Mouse (Mus musculus) myocyte (in vitro differentiated cells): Measurements from ENCODE around the gene Sumo1. TPM values are rescaled to one million over a fixed set of nuclear protein-coding genes. Genes with fewer than 3 reads are reported as not detected.

Source experiments
- H3K27me3 ChIP-seq: one replicate; pipeline ENCODE4 v1.6.1; 2011; ENCODE audit not compliant: control insufficient read depth, insufficient read depth, insufficient read length
- H3K36me3 ChIP-seq: one replicate; pipeline ENCODE4 v1.6.1; 2011; ENCODE audit not compliant: control insufficient read depth, insufficient read depth
- H3K4me2 ChIP-seq: one replicate; pipeline ENCODE4 v1.6.1; 2011; ENCODE audit warnings: low read depth, control low read depth
- H3K4me3 ChIP-seq: one replicate; pipeline ENCODE4 v1.5.1; 2011; ENCODE audit warnings: mild to moderate bottlenecking, control low read depth, moderate library complexity
- H3K79me2 ChIP-seq: one replicate; pipeline ENCODE4 v1.6.1; 2011; ENCODE audit not compliant: control insufficient read depth, insufficient read depth
- H3ac ChIP-seq: one replicate; pipeline ENCODE4 v1.6.1; 2011; ENCODE audit not compliant: control insufficient read depth, insufficient read length
- CEBPB ChIP-seq: IDR thresholded peaks from 2 replicates; pipeline ENCODE4 v1.6.1; 2011; ENCODE audit warnings: mild to moderate bottlenecking, moderate library complexity; ENCODE audit not compliant: poor library complexity, insufficient read depth, severe bottlenecking
- E2F4 ChIP-seq: IDR thresholded peaks from one replicate; pipeline ENCODE4 v1.6.1; 2011; ENCODE audit warnings: mild to moderate bottlenecking, control low read depth, moderate library complexity; ENCODE audit not compliant: insufficient read depth
- MAX ChIP-seq: IDR thresholded peaks from one replicate; pipeline ENCODE4 v1.6.1; 2011; ENCODE audit warnings: low read depth, mild to moderate bottlenecking, control low read depth
- MYOD1 ChIP-seq, 3 experiments: IDR thresholded peaks; one replicate each; pipeline ENCODE4 v1.6.1; 2011; ENCODE audit warnings: control low read depth in 2 of 3, low read depth in 2 of 3, mild to moderate bottlenecking in 2 of 3, moderate library complexity in 1 of 3; ENCODE audit not compliant: insufficient read length in 2 of 3, control insufficient read depth in 1 of 3
- MYOG ChIP-seq, 3 experiments: IDR thresholded peaks; one replicate each; pipeline ENCODE4 v1.6.1; 2011; ENCODE audit warnings: control low read depth in 2 of 3, low read depth in 2 of 3, mild to moderate bottlenecking in 2 of 3; ENCODE audit not compliant: insufficient read length in 2 of 3, control insufficient read depth in 1 of 3, insufficient read depth in 1 of 3
- POLR2A ChIP-seq: IDR thresholded peaks from one replicate; pipeline ENCODE4 v1.6.1; 2011; ENCODE audit warnings: low read depth, mild to moderate bottlenecking, control low read depth, moderate library complexity; ENCODE audit not compliant: insufficient read length
- POLR2AphosphoS2 ChIP-seq: IDR thresholded peaks from one replicate; pipeline ENCODE4 v1.6.1; 2011; ENCODE audit warnings: low read depth, control low read depth; ENCODE audit not compliant: insufficient read length
- REST ChIP-seq: IDR thresholded peaks from one replicate; pipeline ENCODE4 v1.6.1; 2011; ENCODE audit warnings: mild to moderate bottlenecking, control low read depth, moderate library complexity; ENCODE audit not compliant: insufficient read depth, insufficient read length
- SRF ChIP-seq: IDR thresholded peaks from one replicate; pipeline ENCODE4 v1.6.1; 2011; ENCODE audit warnings: low read depth; ENCODE audit not compliant: control insufficient read depth, insufficient read length
- TCF12 ChIP-seq: IDR thresholded peaks from one replicate; pipeline ENCODE4 v1.6.1; 2011; ENCODE audit warnings: mild to moderate bottlenecking, control low read depth; ENCODE audit not compliant: poor library complexity, insufficient read depth, severe bottlenecking
- TCF3 ChIP-seq: IDR thresholded peaks from one replicate; pipeline ENCODE4 v1.6.1; 2011; ENCODE audit warnings: low read depth, control low read depth; ENCODE audit not compliant: insufficient read length
- USF1 ChIP-seq: IDR thresholded peaks from one replicate; pipeline ENCODE4 v1.6.1; 2011; ENCODE audit warnings: low read depth, mild to moderate bottlenecking, control low read depth, moderate library complexity
- polyA plus RNA-seq: library from polyadenylated mRNA; unstranded; fragments of >200 nt; fragmentation: generic; extraction: Trizol; gene quantifications from one replicate; pipeline ENCODE4 v1.2.1, GENCODE M21; 2012; ENCODE audit warnings: missing spikeins

The Sumo1 gene
- polyA plus RNA-seq, 1 experiment, result 82.8 TPM

DNA sequence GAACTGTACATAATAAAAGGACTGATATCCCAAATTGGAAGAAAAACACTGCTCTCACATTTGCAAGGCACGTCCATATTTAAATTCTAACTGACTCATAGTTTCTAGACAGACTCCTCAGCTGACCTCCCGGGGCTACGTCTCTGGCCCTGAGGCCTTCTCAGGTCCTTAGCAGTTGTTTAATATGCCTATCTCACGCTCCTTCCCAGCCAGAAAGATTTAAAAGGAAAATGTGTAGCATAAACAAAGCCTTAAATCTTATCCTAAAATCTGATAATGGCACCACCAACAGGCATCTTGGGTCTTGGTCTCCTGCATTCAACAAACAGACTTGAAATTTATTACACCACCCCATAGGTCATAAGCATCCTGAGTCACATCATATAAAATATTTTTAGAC, 91.9 kb downstream of the Sumo1 start:
- Histone ChIP-seq H3ac (no peak overlapping the region), H3K79me2 (no peaks in the 10 kb centered on the region), H3K4me3 (no peak overlapping the region), H3K4me2 (peak overlapping the region; percentile 24), H3K27me3 (no peaks in the 10 kb centered on the region), H3K36me3 (no peaks in the 10 kb centered on the region)
- TF ChIP-seq USF1 (peak; percentile 3), SRF (no peak)

DNA sequence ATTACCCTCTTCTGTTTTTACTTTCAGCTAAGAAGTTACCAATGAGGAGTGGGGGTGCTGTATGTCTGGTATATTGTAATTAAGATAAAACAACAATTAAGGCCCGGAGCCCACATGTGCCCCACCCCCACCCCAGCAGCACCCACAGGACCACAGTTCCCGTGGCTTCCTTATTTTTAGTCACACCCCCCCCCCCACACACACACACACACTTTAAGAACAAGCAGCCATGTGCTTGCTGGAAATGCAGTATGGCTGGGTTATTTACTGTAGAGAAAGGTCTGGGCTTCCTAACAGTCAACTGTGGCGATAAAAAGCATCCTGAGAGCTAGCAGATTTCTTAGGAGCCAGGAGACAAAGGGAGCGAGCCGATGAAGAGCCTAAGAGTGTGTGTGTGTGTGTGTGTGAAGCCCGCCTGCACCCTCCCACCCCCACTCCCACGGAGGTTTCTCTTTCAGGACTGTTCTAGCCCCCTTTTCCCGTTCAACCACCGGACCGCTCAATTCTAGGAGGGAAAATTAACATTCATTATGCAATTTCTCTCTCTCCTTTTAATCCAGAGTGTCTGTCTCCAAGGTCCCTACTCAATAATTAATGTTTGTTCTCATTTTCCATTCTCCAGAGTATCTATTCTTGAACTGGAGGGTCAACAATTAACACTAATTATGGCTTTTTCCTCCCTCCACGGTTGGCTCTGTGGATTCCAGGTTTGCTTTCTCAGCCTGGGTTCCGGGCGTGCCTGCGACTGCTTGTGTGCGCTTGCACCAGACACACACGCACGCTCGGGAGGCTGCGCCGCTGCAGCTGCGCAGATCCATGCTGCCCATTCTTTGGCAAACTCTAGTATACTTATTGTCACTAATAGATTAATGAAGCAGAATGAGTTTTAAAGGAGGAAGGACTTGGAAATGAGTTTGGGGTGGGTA, 96.1 kb downstream of the Sumo1 start:
- Histone ChIP-seq H3K27me3 (no peaks in the 10 kb centered on the region), H3ac (no peak overlapping the region), H3K36me3 (no peaks in the 10 kb centered on the region), H3K4me2 (no peak overlapping the region), H3K4me3 (no peak overlapping the region), H3K79me2 (no peaks in the 10 kb centered on the region)
- TF ChIP-seq TCF12, result no peak
- TF ChIP-seq TCF3, result no peak
- TF ChIP-seq CEBPB, result no peak
- TF ChIP-seq POLR2AphosphoS2, result no peak
- no peak for TF ChIP-seq USF1
- no peak for TF ChIP-seq MYOG (IDR thresholded peaks at IDR 0.05; ENCODE audit: control insufficient read depth in 1 of 3, insufficient read depth in 1 of 3, insufficient read length in 2 of 3, low read depth in 2 of 3)
- no peak for TF ChIP-seq E2F4
- TF ChIP-seq MAX, result no peak
- TF ChIP-seq REST, result no peak
- TF ChIP-seq POLR2A, result no peak
- TF ChIP-seq SRF, result no peak
- TF ChIP-seq MYOD1 (IDR thresholded peaks at IDR 0.05; ENCODE audit: control insufficient read depth in 1 of 3, insufficient read length in 2 of 3, low read depth in 2 of 3), result no peak

DNA sequence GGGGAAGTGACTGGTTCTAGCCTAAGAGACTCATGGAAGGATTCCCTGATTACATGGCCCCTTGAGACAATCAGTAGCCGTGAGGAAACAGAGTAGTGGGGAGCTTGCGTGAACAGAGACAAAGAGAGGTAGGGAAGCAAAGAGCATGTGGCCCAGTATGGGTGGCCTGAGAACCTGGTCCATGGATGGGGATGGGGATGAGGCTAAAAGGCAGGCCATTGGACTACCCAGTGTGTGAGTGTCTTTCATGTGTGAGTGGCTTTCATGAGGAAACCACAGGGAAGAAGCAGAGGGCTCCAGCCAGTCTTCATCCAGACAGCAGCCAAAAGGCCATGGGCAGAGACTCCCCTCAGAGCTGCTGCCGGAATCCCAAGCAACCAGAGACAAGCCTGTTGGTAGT, 96.8 kb downstream of the Sumo1 start:
- no peaks in the 10 kb centered on the region for H3K27me3 ChIP-seq
- no peak overlapping the region for H3ac ChIP-seq
- H3K36me3 ChIP-seq, result no peaks in the 10 kb centered on the region
- no peaks in the 10 kb centered on the region for H3K79me2 ChIP-seq
- no peak overlapping the region for H3K4me2 ChIP-seq
- no peak for TF ChIP-seq POLR2A
- TF ChIP-seq CEBPB, result no peak
- TF ChIP-seq USF1, result no peak
- no peak for TF ChIP-seq REST
- TF ChIP-seq MAX, result no peak
- no peak for TF ChIP-seq TCF3
- TF ChIP-seq SRF, result no peak
- no peak for TF ChIP-seq MYOD1 (IDR thresholded peaks at IDR 0.05; ENCODE audit: control insufficient read depth in 1 of 3, insufficient read length in 2 of 3, low read depth in 2 of 3)
- TF ChIP-seq TCF12, result no peak
- no peak for TF ChIP-seq MYOG (IDR thresholded peaks at IDR 0.05; ENCODE audit: control insufficient read depth in 1 of 3, insufficient read depth in 1 of 3, insufficient read length in 2 of 3, low read depth in 2 of 3)
- TF ChIP-seq E2F4, result no peak
- no peak for TF ChIP-seq POLR2AphosphoS2
- no peak overlapping the region for H3K4me3 ChIP-seq

DNA sequence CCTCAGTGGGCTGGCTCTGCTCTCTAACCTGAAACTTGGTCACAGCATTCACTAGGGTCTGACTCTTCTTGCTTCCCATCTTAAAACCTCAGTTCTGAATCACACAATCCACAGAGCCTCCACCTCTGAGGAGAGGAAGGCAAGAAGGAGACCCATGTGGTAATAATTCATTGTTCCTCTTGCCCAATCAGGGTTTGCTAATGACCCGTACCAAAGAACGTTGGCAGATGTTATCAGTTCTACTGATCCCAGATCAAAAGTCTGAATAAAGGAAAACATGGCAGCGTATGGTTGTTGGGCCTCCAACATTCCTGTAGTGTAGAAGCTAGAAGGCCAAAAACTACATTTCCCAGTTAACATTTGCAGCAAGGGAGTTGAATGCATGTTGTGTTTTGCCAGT, 99.1 kb downstream of the Sumo1 start:
- TF ChIP-seq CEBPB, result no peak
- TF ChIP-seq E2F4, result no peak
- TF ChIP-seq TCF12, result no peak
- TF ChIP-seq TCF3, result no peak
- no peak for TF ChIP-seq MAX
- TF ChIP-seq MYOD1 (IDR thresholded peaks at IDR 0.05; ENCODE audit: control insufficient read depth in 1 of 3, insufficient read length in 2 of 3, low read depth in 2 of 3), result no peak
- TF ChIP-seq USF1, result no peak
- no peak for TF ChIP-seq MYOG (IDR thresholded peaks at IDR 0.05; ENCODE audit: control insufficient read depth in 1 of 3, insufficient read depth in 1 of 3, insufficient read length in 2 of 3, low read depth in 2 of 3)
- no peak for TF ChIP-seq SRF
- TF ChIP-seq POLR2AphosphoS2, result no peak
- no peak for TF ChIP-seq REST
- no peak for TF ChIP-seq POLR2A
- Histone ChIP-seq H3K27me3 (no peaks in the 10 kb centered on the region), H3K4me2 (no peak overlapping the region), H3ac (no peak overlapping the region), H3K36me3 (no peaks in the 10 kb centered on the region), H3K4me3 (no peak overlapping the region), H3K79me2 (no peaks in the 10 kb centered on the region)

DNA sequence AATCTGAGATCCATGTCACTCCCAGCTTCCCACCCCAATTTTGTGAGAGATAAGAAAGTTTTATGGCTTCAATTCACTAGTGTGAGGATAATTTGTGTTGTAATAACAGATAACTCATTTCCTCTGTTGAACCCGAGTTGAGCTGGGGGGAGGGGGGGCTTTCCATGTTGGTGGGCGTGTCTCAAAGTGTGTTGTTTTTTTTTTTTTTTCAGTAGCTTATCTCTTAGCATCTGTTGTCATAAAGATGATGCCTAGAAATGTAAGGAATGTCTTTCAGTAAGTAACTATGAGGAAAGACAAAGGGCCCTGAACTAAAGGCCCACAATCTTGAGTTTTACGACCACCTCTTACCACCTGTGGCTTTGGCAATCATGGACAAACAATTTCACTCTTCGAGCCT, 99.9 kb downstream of the Sumo1 start:
- Histone ChIP-seq H3ac (no peak overlapping the region), H3K79me2 (no peaks in the 10 kb centered on the region), H3K36me3 (no peaks in the 10 kb centered on the region), H3K4me3 (no peak overlapping the region), H3K27me3 (no peaks in the 10 kb centered on the region), H3K4me2 (no peak overlapping the region)
- TF ChIP-seq POLR2AphosphoS2 (no peak), MYOG (IDR thresholded peaks at IDR 0.05; ENCODE audit: control insufficient read depth in 1 of 3, insufficient read depth in 1 of 3, insufficient read length in 2 of 3, low read depth in 2 of 3) (no peak), SRF (no peak), TCF3 (no peak), CEBPB (no peak), MYOD1 (IDR thresholded peaks at IDR 0.05; ENCODE audit: control insufficient read depth in 1 of 3, insufficient read length in 2 of 3, low read depth in 2 of 3) (no peak)
